Mouse (Mus musculus): ENCODE results near the gene Dhx40. TPM values are rescaled to one million over a fixed set of nuclear protein-coding genes. Genes with fewer than 3 reads are reported as not detected.

Gene Dhx40
- polyA plus RNA-seq, 1 experiment = 4.4 TPM

GRCm38 (mm10) chr11:86724004-86724403 lies 83.5 kb downstream of the Dhx40 start:
- 65% methylated on average over 3 of the region's 3 CpGs for WGBS
- no peak overlapping the region for H3K4me3 ChIP-seq (replicated peaks; ENCODE audit: extremely low read depth, low read depth, low read length)
- no peaks in the 10 kb centered on the region; the same call in 1 of the 2 replicates for H3K4me1 ChIP-seq (ENCODE audit: control insufficient read depth, insufficient read depth, low read length)
- TF ChIP-seq CTCF (IDR thresholded peaks at IDR 0.05; ENCODE audit: insufficient read depth, low read length) (no peak), POLR2A (IDR thresholded peaks at IDR 0.05; ENCODE audit: borderline replicate concordance, extremely low read depth, low read depth, low read length) (no peak)
- no peak for DNase-seq

- no peak overlapping the region for H3K4me3 ChIP-seq (replicated peaks; ENCODE audit: extremely low read depth, low read depth, low read length)
- no peak for DNase-seq
- no peak for TF ChIP-seq CTCF (IDR thresholded peaks at IDR 0.05; ENCODE audit: insufficient read depth, low read length)
- no peak for TF ChIP-seq POLR2A (IDR thresholded peaks at IDR 0.05; ENCODE audit: borderline replicate concordance, extremely low read depth, low read depth, low read length)
- H3K4me1 ChIP-seq (ENCODE audit: control insufficient read depth, insufficient read depth, low read length) = no peaks in the 10 kb centered on the region; the same call in none of the 2 replicates
- 78% methylated on average over 8 of the region's 8 CpGs for WGBS
Observed at GRCm38 (mm10) chr11:86719390-86719789, 88.2 kb downstream of the Dhx40 start.

Other genes with a start within 250 kb of the Dhx40 start
- 41.0 and 65.3 TPM in 2 replicates for gene Vmp1, start 123.9 kb downstream of the Dhx40 start, polyA plus RNA-seq (2012; rRNA removed)
- 2.2 and 3.8 TPM in 2 replicates for gene Ptrh2, start 123.8 kb downstream of the Dhx40 start, polyA plus RNA-seq (2012; rRNA removed)
- gene Cltc, start 50.2 kb downstream of the Dhx40 start, polyA plus RNA-seq (2012; rRNA removed) = 63.0 and 84.5 TPM in 2 replicates
- gene Ypel2, start 186.0 kb upstream of the Dhx40 start, polyA plus RNA-seq (2012; rRNA removed) = 5.9 and 9.7 TPM in 2 replicates